Mouse (Mus musculus): ENCODE measurements around the gene BC051665. TPM values are rescaled to one million over a fixed set of nuclear protein-coding genes. Genes with fewer than 3 reads are reported as not detected.

Gene BC051665
- total and polyA plus RNA-seq, 2 experiments from 2014 or later: not detected

DNA sequence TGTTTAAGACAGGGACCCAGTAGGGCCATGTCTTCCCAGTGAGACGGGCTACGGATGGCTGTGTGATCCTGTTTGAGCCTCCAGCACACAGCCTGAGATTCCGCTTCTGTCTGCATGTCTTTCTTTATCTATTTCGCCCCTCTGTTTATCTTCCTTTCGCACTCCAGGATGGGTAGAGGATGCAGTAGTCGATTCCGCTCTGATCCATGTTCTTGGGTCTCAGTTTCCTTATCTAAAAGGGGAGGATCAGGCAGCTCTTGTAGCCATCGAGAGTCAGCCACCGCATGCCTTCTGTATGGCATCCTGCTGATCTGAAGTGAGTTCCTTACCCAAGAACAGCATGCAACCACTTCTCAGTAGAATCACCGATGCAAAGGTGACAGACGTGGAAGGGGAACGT is 40.8 kb downstream of the BC051665 start:
- TF ChIP-seq CTCF (IDR thresholded peaks at IDR 0.05; ENCODE audit: low read depth): no peak
- H3K4me2 ChIP-seq (ENCODE audit: low read depth, low read length): no peak overlapping the region
- ATAC-seq (no peak), DNase-seq (ENCODE audit: low spot score) (no peak)
- H3K9ac ChIP-seq (replicated peaks; ENCODE audit: low read length): no peak overlapping the region
- no peaks in the 10 kb centered on the region for H3K4me1 ChIP-seq (ENCODE audit: insufficient read depth, low read length)
- 89% methylated on average over 12 of the region's 12 CpGs for WGBS
- H3K27me3 ChIP-seq (ENCODE audit: insufficient read depth, low read length): no peaks in the 10 kb centered on the region
- H3K9me3 ChIP-seq (ENCODE audit: low read length): no peaks in the 10 kb centered on the region
- H3K27ac ChIP-seq: no peak overlapping the region
- H3K36me3 ChIP-seq (ENCODE audit: insufficient read depth, low read length): peaks cover 31% of the 10 kb centered on the region
- no peak overlapping the region for H3K4me3 ChIP-seq (ENCODE audit: low read length)

DNA sequence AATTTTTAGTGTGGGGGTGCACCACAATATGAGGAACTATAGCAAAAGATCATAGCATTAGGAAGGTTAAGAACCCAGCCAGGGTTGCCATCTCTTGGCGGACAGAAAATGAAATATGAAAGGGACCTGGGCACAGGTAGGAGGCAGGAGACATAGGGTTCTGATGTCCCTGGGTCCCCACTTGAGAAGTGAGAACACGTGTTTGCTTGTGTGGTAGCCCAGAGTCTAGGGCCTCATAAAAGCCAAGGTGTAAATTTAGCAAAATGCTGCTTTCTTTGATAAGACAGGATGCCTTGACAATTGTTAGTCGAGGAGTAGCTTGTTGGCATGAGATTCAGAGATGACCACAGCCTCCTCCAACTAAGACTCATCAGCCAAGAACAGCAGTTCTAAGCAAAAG is 41.4 kb downstream of the BC051665 start:
- DNase-seq (ENCODE audit: low spot score) (no peak), ATAC-seq (no peak)
- no peak overlapping the region for H3K4me3 ChIP-seq (ENCODE audit: low read length)
- H3K27ac ChIP-seq: no peak overlapping the region
- H3K4me1 ChIP-seq (ENCODE audit: insufficient read depth, low read length): no peaks in the 10 kb centered on the region
- 89% methylated on average over 3 of the region's 3 CpGs for WGBS
- H3K27me3 ChIP-seq (ENCODE audit: insufficient read depth, low read length): no peaks in the 10 kb centered on the region
- no peak overlapping the region for H3K4me2 ChIP-seq (ENCODE audit: low read depth, low read length)
- H3K36me3 ChIP-seq (ENCODE audit: insufficient read depth, low read length): peaks cover 31% of the 10 kb centered on the region
- H3K9ac ChIP-seq (replicated peaks; ENCODE audit: low read length): no peak overlapping the region
- no peak for TF ChIP-seq CTCF (IDR thresholded peaks at IDR 0.05; ENCODE audit: low read depth)
- no peaks in the 10 kb centered on the region for H3K9me3 ChIP-seq (ENCODE audit: low read length)

DNA sequence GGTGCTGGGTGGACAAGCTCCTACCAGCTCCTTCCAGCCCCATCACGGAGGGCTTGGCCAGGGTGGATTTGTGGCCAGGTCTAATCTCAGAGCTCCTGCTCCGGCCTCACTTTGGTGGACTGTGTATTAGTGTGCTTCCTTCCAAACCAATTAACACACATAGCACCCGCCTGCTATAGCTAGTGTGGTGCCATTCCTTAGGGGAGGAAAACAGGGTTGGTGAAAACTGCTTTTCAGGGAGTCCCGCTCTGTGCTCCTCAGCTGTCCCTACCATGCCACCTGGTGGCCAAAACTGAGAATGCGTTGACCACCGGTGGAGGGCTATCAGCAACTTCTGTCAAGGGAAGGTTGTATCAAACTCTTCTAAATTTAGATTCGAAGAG is 42.1 kb downstream of the BC051665 start:
- no peaks in the 10 kb centered on the region for H3K27me3 ChIP-seq (ENCODE audit: insufficient read depth, low read length)
- no peaks in the 10 kb centered on the region for H3K4me1 ChIP-seq (ENCODE audit: insufficient read depth, low read length)
- H3K27ac ChIP-seq: no peak overlapping the region
- H3K4me3 ChIP-seq (ENCODE audit: low read length): no peak overlapping the region
- 30% methylated on average over 7 of the region's 7 CpGs for WGBS
- peaks cover 29% of the 10 kb centered on the region for H3K36me3 ChIP-seq (ENCODE audit: insufficient read depth, low read length)
- peak; percentile 94 for TF ChIP-seq CTCF (IDR thresholded peaks at IDR 0.05; ENCODE audit: low read depth)
- ATAC-seq (peak; percentile 62), DNase-seq (ENCODE audit: low spot score) (peak; percentile 84)
- H3K4me2 ChIP-seq (ENCODE audit: low read depth, low read length): no peak overlapping the region
- no peaks in the 10 kb centered on the region for H3K9me3 ChIP-seq (ENCODE audit: low read length)
- H3K9ac ChIP-seq (replicated peaks; ENCODE audit: low read length): no peak overlapping the region

GRCm38 (mm10) chr13:60743381-60744077 is 42.6 kb downstream of the BC051665 start:
- Histone ChIP-seq H3K9me3 (ENCODE audit: low read length) (no peaks in the 10 kb centered on the region), H3K27ac (no peak overlapping the region), H3K4me3 (ENCODE audit: low read length) (no peak overlapping the region), H3K36me3 (ENCODE audit: insufficient read depth, low read length) (peaks cover 27% of the 10 kb centered on the region), H3K4me2 (ENCODE audit: low read depth, low read length) (no peak overlapping the region), H3K9ac (replicated peaks; ENCODE audit: low read length) (no peak overlapping the region), H3K27me3 (ENCODE audit: insufficient read depth, low read length) (no peaks in the 10 kb centered on the region), H3K4me1 (ENCODE audit: insufficient read depth, low read length) (no peaks in the 10 kb centered on the region)
- no peak for DNase-seq (ENCODE audit: low spot score)
- ATAC-seq: 0 out of 2 replicates have a peak, but pooled peaks have one; percentile 0
- TF ChIP-seq CTCF (IDR thresholded peaks at IDR 0.05; ENCODE audit: low read depth): no peak
- WGBS: 69% methylated on average over 13 of the region's 13 CpGs

DNA sequence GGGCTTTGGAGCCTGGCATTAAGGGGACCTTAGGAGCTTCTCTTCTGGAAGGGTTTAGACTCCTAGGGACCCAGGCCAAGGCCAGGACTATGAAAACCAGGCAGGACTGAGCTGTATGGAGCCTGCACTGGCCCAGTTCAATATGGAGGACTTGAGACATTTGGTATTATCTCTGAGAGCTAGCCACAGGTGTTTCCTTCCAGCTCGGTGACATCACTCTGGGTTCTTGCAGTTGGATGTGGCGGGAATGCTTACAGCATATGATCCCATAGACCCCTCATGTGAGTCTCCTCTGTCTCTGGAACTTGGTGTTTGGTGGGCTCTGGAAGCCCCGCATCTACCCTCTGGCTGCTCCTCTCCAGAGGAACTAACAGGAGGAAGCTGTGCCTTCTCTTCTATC is 43.6 kb downstream of the BC051665 start:
- Histone ChIP-seq H3K27me3 (ENCODE audit: insufficient read depth, low read length) (no peaks in the 10 kb centered on the region), H3K4me1 (ENCODE audit: insufficient read depth, low read length) (no peaks in the 10 kb centered on the region), H3K9ac (replicated peaks; ENCODE audit: low read length) (no peak overlapping the region), H3K27ac (no peak overlapping the region), H3K4me3 (ENCODE audit: low read length) (no peak overlapping the region), H3K9me3 (ENCODE audit: low read length) (no peaks in the 10 kb centered on the region), H3K36me3 (ENCODE audit: insufficient read depth, low read length) (peaks cover 21% of the 10 kb centered on the region), H3K4me2 (ENCODE audit: low read depth, low read length) (no peak overlapping the region)
- ATAC-seq (no peak), DNase-seq (ENCODE audit: low spot score) (no peak)
- no peak for TF ChIP-seq CTCF (IDR thresholded peaks at IDR 0.05; ENCODE audit: low read depth)
- WGBS: 87% methylated on average over 3 of the region's 3 CpGs

- H3K9me3 ChIP-seq (ENCODE audit: low read length): no peaks in the 10 kb centered on the region
- no peak overlapping the region for H3K4me3 ChIP-seq (ENCODE audit: low read length)
- H3K27me3 ChIP-seq (ENCODE audit: insufficient read depth, low read length): no peaks in the 10 kb centered on the region
- no peak overlapping the region for H3K9ac ChIP-seq (replicated peaks; ENCODE audit: low read length)
- WGBS: 89% methylated on average over 6 of the region's 6 CpGs
- no peak overlapping the region for H3K27ac ChIP-seq
- DNase-seq (ENCODE audit: low spot score) (no peak), ATAC-seq (no peak)
- peaks cover 3% of the 10 kb centered on the region; the same call in 1 of the 2 replicates for H3K4me1 ChIP-seq (ENCODE audit: insufficient read depth, low read length)
- H3K36me3 ChIP-seq (ENCODE audit: insufficient read depth, low read length): peaks cover 22% of the 10 kb centered on the region
- peak; percentile 36 for TF ChIP-seq CTCF (IDR thresholded peaks at IDR 0.05; ENCODE audit: low read depth)
- no peak overlapping the region for H3K4me2 ChIP-seq (ENCODE audit: low read depth, low read length)
Observed at GRCm38 (mm10) chr13:60740248-60740647, 45.9 kb downstream of the BC051665 start.

- DNase-seq (ENCODE audit: low spot score): peak; percentile 90
- H3K36me3 ChIP-seq (ENCODE audit: insufficient read depth, low read length): peaks cover 31% of the 10 kb centered on the region
- no peak overlapping the region for H3K9ac ChIP-seq (replicated peaks; ENCODE audit: low read length)
- no peak overlapping the region for H3K4me3 ChIP-seq (ENCODE audit: low read length)
- H3K4me2 ChIP-seq (ENCODE audit: low read depth, low read length): peak overlapping the region; percentile 27
- peak; percentile 88 for TF ChIP-seq CTCF (IDR thresholded peaks at IDR 0.05; ENCODE audit: low read depth)
- 10% methylated on average over 9 of the region's 9 CpGs for WGBS
- H3K9me3 ChIP-seq (ENCODE audit: low read length): no peaks in the 10 kb centered on the region
- peaks cover 3% of the 10 kb centered on the region; the same call in 1 of the 2 replicates for H3K4me1 ChIP-seq (ENCODE audit: insufficient read depth, low read length)
- no peak overlapping the region; the same call in 1 of the 2 replicates for H3K27ac ChIP-seq
- H3K27me3 ChIP-seq (ENCODE audit: insufficient read depth, low read length): no peaks in the 10 kb centered on the region
- ATAC-seq: peak; percentile 77
Observed at GRCm38 (mm10) chr13:60738429-60738828, 47.7 kb downstream of the BC051665 start.

Data from hindbrain, postnatal 0 days (tissue).